Mouse (Mus musculus): ENCODE measurements at regions not wholly inside any gene's neighbourhood (a gene's known extent, or its start where the extent isn't known, plus 50 kb on each side); places are given as distances from the start of the nearest gene placed in this dataset.

GRCm38 (mm10) chr5:58497326-58497725 is 779.6 kb downstream of the Pcdh7 start:
- no peak for TF ChIP-seq POLR2AphosphoS2 (IDR thresholded peaks at IDR 0.05; ENCODE audit: insufficient read length, low read depth)
- no peak for TF ChIP-seq MYOD1 (IDR thresholded peaks at IDR 0.05; ENCODE audit: control insufficient read depth in 1 of 3, insufficient read length in 2 of 3, low read depth in 2 of 3)
- no peak for TF ChIP-seq USF1 (IDR thresholded peaks at IDR 0.05; ENCODE audit: low read depth)
- no peak for TF ChIP-seq POLR2A (IDR thresholded peaks at IDR 0.05; ENCODE audit: insufficient read length, low read depth)
- TF ChIP-seq REST (IDR thresholded peaks at IDR 0.05; ENCODE audit: insufficient read depth, insufficient read length): no peak
- no peak for TF ChIP-seq TCF12 (IDR thresholded peaks at IDR 0.05; ENCODE audit: insufficient read depth, poor library complexity, severe bottlenecking)
- no peak for TF ChIP-seq MYOG (IDR thresholded peaks at IDR 0.05; ENCODE audit: control insufficient read depth in 1 of 3, insufficient read depth in 1 of 3, insufficient read length in 2 of 3, low read depth in 2 of 3)
